Mouse (Mus musculus) spleen, adult 2 months (tissue): Measurements from ENCODE around the gene Olfr205.

Source experiments
- CTCF ChIP-seq: fragments of 200-500 bp; IDR thresholded peaks from 2 replicates; pipeline ENCODE4 v1.5.1; 2011; ENCODE audit warnings: mild to moderate bottlenecking, inconsistent platforms; ENCODE audit not compliant: insufficient read depth, insufficient read length, insufficient replicate concordance; ENCODE audit errors: extremely low read depth
- POLR2A ChIP-seq: fragments of 200-500 bp; IDR thresholded peaks from 2 replicates; pipeline ENCODE4 v1.6.1; 2011; ENCODE audit warnings: low read depth, low read length, inconsistent platforms

GRCm38 (mm10) chr16:59349146-59349545 is 18.2 kb upstream of the Olfr205 start, which contains the start of gene Olfr206:
- TF ChIP-seq POLR2A (no peak), CTCF (no peak)
